Mouse (Mus musculus) B cell, adult 67 days (primary cell): ENCODE results near the gene Olfr746. TPM values are rescaled to one million over a fixed set of nuclear protein-coding genes. Genes with fewer than 3 reads are reported as not detected.

Source experiments
- total RNA-seq, 2 experiments: library from RNA; stranded (reverse); gene quantifications; 4 replicates each; pipeline ENCODE4 v1.2.4; 2023

The Olfr746 gene
- total RNA-seq, result not detected

GRCm38 (mm10) chr14:50646783-50647182 is at the start of gene Olfr746:
TSS of gene Olfr746 (plus strand) at chr14:50647083.

GRCm38 (mm10) chr14:50614579-50614978 is 32.3 kb upstream of the Olfr746 start, which contains the start of gene Olfr744:
TSS of gene Olfr744 (plus strand) at chr14:50614879.

GRCm38 (mm10) chr14:50639088-50639487 is 7.8 kb upstream of the Olfr746 start, which contains the start of gene Olfr745:
TSS of gene Olfr745 (plus strand) at chr14:50639388.

GRCm38 (mm10) chr14:50693106-50693505 is 46.2 kb downstream of the Olfr746 start, which contains the start of gene Olfr747:
TSS of gene Olfr747 (minus strand) at chr14:50693206.

Other genes with a start within 250 kb of the Olfr746 start
- not detected for gene Olfr738, start 239.5 kb upstream of the Olfr746 start, total RNA-seq
- gene Olfr739, start 228.5 kb upstream of the Olfr746 start, total RNA-seq, result not detected
- gene Olfr740, start 201.5 kb upstream of the Olfr746 start, total RNA-seq, result not detected
- gene Olfr741, start 174.3 kb upstream of the Olfr746 start, total RNA-seq, result not detected
- not detected for gene Olfr742, start 143.5 kb upstream of the Olfr746 start, total RNA-seq
- gene Olfr743, start 125.2 kb upstream of the Olfr746 start, total RNA-seq, result not detected
- gene Olfr744, start 32.2 kb upstream of the Olfr746 start, total RNA-seq, result not detected
- not detected for gene Olfr745, start 7.7 kb upstream of the Olfr746 start, total RNA-seq
- gene Olfr747, start 46.1 kb downstream of the Olfr746 start, total RNA-seq, result not detected
- gene Olfr748, start 60.3 kb downstream of the Olfr746 start, total RNA-seq, result not detected
- gene Olfr749, start 98.0 kb downstream of the Olfr746 start, total RNA-seq, result not detected
- gene Ttc5, start 138.4 kb downstream of the Olfr746 start, total RNA-seq, result 10 to 100 TPM; 91.2 to 96.0 TPM
- gene Ccnb1ip1, start 160.6 kb downstream of the Olfr746 start, total RNA-seq, result not detected
- gene Parp2, start 160.8 kb downstream of the Olfr746 start, total RNA-seq, result 10 to 100 TPM; 51.5 to 70.1 TPM
- gene Tep1, start 223.5 kb downstream of the Olfr746 start, total RNA-seq, result 10 to 100 TPM; 51.1 to 62.5 TPM